Mouse (Mus musculus) liver, embryonic 15.5 days (tissue): ENCODE results near the gene Lrfn4. TPM values are rescaled to one million over a fixed set of nuclear protein-coding genes. Genes with fewer than 3 reads are reported as not detected.

Experiments used
- ATAC-seq: fragments of 200-750 bp; cut with Nextera tagmentation; 2 replicates; pipeline ENCODE4 v1.8.0; 2017; ENCODE audit warnings: moderate number of reproducible peaks, mild to moderate bottlenecking, moderate library complexity; ENCODE audit not compliant: insufficient read depth
- H3K27ac ChIP-seq: fragments of 300-500 bp; sonication (generic); replicated peaks from 2 replicates; pipeline ENCODE4 v1.5.1; 2015; ENCODE audit warnings: mild to moderate bottlenecking, inconsistent platforms
- H3K27me3 ChIP-seq: fragments of 300-500 bp; sonication (generic); 2 replicates; pipeline ENCODE4 v1.6.1; 2015; ENCODE audit warnings: mild to moderate bottlenecking, inconsistent platforms
- H3K36me3 ChIP-seq: fragments of 300-500 bp; sonication (generic); replicated peaks from 2 replicates; pipeline ENCODE4 v1.6.1; 2015; ENCODE audit warnings: moderate library complexity, mild to moderate bottlenecking, inconsistent platforms
- H3K4me1 ChIP-seq: fragments of 300-500 bp; sonication (generic); replicated peaks from 2 replicates; pipeline ENCODE4 v1.6.1; 2015; ENCODE audit warnings: inconsistent platforms
- H3K4me2 ChIP-seq: fragments of 300-500 bp; sonication (generic); 2 replicates; pipeline ENCODE4 v1.6.1; 2015; ENCODE audit warnings: moderate library complexity, mild to moderate bottlenecking, inconsistent platforms
- H3K4me3 ChIP-seq: fragments of 300-500 bp; sonication (generic); replicated peaks from 2 replicates; pipeline ENCODE4 v1.5.1; 2015; ENCODE audit warnings: mild to moderate bottlenecking, inconsistent platforms
- H3K9ac ChIP-seq: fragments of 300-500 bp; sonication (generic); 2 replicates; pipeline ENCODE4 v1.6.1; 2015; ENCODE audit warnings: moderate library complexity, mild to moderate bottlenecking, inconsistent platforms
- H3K9me3 ChIP-seq: fragments of 300-500 bp; sonication (generic); replicated peaks from 2 replicates; pipeline ENCODE4 v1.6.1; 2016; ENCODE audit warnings: inconsistent platforms
- WGBS: fragments of 180-500 bp; shearing (Covaris S2); methylation state at CpG from one replicate; pipeline ENCODE4 v1.1.7; 2015; ENCODE audit warnings: mixed read lengths; ENCODE audit not compliant: insufficient replicate concordance; 5-methylcytosine and 5-hydroxymethylcytosine counted together
- polyA plus RNA-seq: library from polyadenylated mRNA; unstranded; fragments of >200 nt; fragmentation: Nextera tagmentation; extraction: Ambion mirVana; gene quantifications from 2 replicates; pipeline ENCODE4 v1.2.1, GENCODE M21; 2015

Lrfn4 gene
- polyA plus RNA-seq, result 0.43 and 0.46 TPM in 2 replicates

- H3K27me3 ChIP-seq, result peaks cover 44% of the 10 kb centered on the region
- no peak within 1 kb of the TSS for H3K27ac ChIP-seq
- peak within 1 kb of the TSS; percentile 62 for H3K4me3 ChIP-seq
- no peaks in the 10 kb centered on the region for H3K9me3 ChIP-seq
- peak; percentile 82 for ATAC-seq
- under 1% methylated on average over 87 of the region's 87 CpGs for WGBS
- peaks cover 33% of the 10 kb centered on the region for H3K4me1 ChIP-seq
- peaks cover 23% of the 10 kb centered on the region for H3K36me3 ChIP-seq
- H3K4me2 ChIP-seq, result peak within 1 kb of the TSS; percentile 92
- H3K9ac ChIP-seq, result peak within 1 kb of the TSS; percentile 55
Observed at GRCm38 (mm10) chr19:4615151-4616093, at the start of gene Lrfn4. Gene Lrfn4 (minus strand): TSS chr19:4615667.

GRCm38 (mm10) chr19:4658156-4658555 lies 42.7 kb upstream of the Lrfn4 start:
- no peak overlapping the region for H3K9ac ChIP-seq
- H3K9me3 ChIP-seq, result no peaks in the 10 kb centered on the region
- ATAC-seq, result no peak

GRCm38 (mm10) chr19:4646917-4647492 lies 31.5 kb upstream of the Lrfn4 start:
- Histone ChIP-seq H3K4me1 (no peaks in the 10 kb centered on the region), H3K4me3 (no peak overlapping the region), H3K4me2 (no peak overlapping the region), H3K36me3 (no peaks in the 10 kb centered on the region), H3K27ac (no peak overlapping the region), H3K9me3 (no peaks in the 10 kb centered on the region), H3K9ac (no peak overlapping the region), H3K27me3 (0 out of 2 replicates have a peak, but pooled peaks cover 7% of the 10 kb centered on the region)
- ATAC-seq, result no peak
- WGBS, result 72% methylated on average over 11 of the region's 11 CpGs

More at GRCm38 (mm10) chr19:4658156-4658555, 42.7 kb upstream of the Lrfn4 start:
- Histone ChIP-seq H3K27me3 (no peaks in the 10 kb centered on the region), H3K36me3 (no peaks in the 10 kb centered on the region), H3K4me1 (no peaks in the 10 kb centered on the region), H3K4me3 (no peak overlapping the region), H3K4me2 (no peak overlapping the region), H3K27ac (no peak overlapping the region)
- WGBS, result 82% methylated on average over 5 of the region's 5 CpGs

DNA sequence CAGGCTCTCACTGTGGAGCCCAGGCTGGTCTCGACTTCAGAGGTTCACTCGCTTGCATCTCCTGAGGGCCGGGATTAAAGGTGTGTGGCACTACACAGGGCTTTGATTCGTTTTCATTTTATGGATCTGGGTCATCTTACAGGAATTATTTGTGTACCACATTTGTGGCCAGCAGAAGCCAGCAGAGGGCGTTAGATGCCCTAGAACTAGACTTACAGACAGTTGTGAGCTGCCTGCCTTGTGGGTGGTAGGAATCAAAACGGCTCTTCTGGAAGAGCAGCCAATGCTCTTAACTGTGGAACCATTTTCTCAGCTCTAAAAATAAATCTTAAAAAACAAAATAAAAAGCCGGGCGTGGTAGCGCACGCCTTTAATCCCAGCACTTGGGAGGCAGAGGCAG lies 28.8 kb upstream of the Lrfn4 start:
- Histone ChIP-seq H3K4me3 (no peak overlapping the region), H3K4me2 (no peak overlapping the region), H3K27ac (no peak overlapping the region), H3K9ac (no peak overlapping the region), H3K36me3 (no peaks in the 10 kb centered on the region), H3K27me3 (0 out of 2 replicates have a peak, but pooled peaks cover 7% of the 10 kb centered on the region), H3K9me3 (no peaks in the 10 kb centered on the region), H3K4me1 (no peaks in the 10 kb centered on the region)
- no peak for ATAC-seq
- 39% methylated on average over 10 of the region's 10 CpGs for whole genome bisulfite sequencing

GRCm38 (mm10) chr19:4635986-4636385 lies 20.5 kb upstream of the Lrfn4 start:
- ATAC-seq, result no peak
- H3K9me3 ChIP-seq, result no peaks in the 10 kb centered on the region
- H3K4me2 ChIP-seq, result no peak overlapping the region
- H3K27ac ChIP-seq, result no peak overlapping the region
- no peak overlapping the region for H3K4me3 ChIP-seq
- 62% methylated on average over 4 of the region's 4 CpGs for WGBS
- H3K4me1 ChIP-seq, result no peaks in the 10 kb centered on the region
- no peak overlapping the region for H3K9ac ChIP-seq
- no peaks in the 10 kb centered on the region for H3K36me3 ChIP-seq
- peaks cover 57% of the 10 kb centered on the region for H3K27me3 ChIP-seq

DNA sequence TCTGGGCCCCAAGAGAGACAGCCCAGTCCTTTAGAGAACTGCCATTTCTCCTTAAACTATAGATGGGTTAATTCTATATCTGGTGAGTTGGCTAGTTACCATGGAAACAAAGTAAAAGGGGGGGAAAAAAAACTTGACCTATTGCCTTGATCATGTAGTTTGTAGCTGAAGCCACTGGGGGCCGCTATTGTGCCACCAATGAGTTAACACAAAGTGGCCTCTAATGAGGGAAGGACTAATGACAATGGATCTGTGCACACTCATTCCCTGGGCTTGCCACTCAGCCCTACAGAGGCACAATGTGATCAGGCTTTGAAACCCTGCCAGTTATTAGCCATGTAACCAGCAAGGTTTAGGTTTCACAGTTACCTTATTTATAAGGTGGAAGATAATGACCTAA lies 13.4 kb upstream of the Lrfn4 start:
- Histone ChIP-seq H3K27ac (no peak overlapping the region), H3K4me3 (no peak overlapping the region), H3K27me3 (peaks cover 15% of the 10 kb centered on the region), H3K9ac (no peak overlapping the region), H3K36me3 (no peaks in the 10 kb centered on the region), H3K9me3 (no peaks in the 10 kb centered on the region), H3K4me2 (no peak overlapping the region), H3K4me1 (peaks cover 39% of the 10 kb centered on the region)
- no peak for ATAC-seq
- 0% methylated on average over 1 of the region's 1 CpGs for WGBS

DNA sequence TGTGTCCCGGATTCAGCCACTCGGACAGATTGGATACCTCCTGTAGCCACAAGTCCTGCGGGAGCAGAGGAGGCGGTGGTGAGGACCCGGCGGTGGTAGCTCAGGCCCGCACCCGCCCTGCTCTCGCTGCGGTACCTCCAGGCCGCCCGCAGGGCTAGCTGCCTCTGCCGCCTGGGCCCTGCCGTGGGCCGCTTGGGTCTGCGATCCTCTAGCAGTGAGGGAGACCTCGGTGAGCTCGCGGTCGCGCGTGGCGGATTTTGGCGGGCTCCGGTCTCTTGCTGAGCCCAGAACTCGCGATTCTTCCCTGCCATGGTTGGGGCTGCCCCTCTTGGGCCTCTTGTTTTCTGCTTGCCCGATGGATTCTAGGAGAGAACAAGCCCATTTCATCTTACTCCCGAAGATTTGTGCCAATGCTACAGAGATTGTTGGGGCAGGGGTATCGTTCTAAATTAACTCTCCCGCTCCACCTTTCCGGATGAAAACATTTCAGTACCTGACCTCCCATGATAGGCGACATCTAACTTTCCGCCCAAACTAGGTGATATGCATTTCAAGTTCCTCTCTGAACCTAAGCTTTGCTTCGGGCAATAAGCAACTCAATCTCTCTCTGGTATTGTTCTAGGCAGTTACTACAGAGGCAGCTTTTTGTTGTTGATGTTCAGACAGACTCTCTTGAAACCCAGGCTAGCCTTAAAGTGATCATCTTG lies 10.5 kb upstream of the Lrfn4 start:
- under 1% methylated on average over 35 of the region's 35 CpGs for WGBS
- Histone ChIP-seq H3K36me3 (peaks cover 27% of the 10 kb centered on the region), H3K4me3 (peak overlapping the region; percentile 98), H3K9ac (peak overlapping the region; percentile 96), H3K4me1 (peaks cover 39% of the 10 kb centered on the region), H3K27me3 (no peaks in the 10 kb centered on the region), H3K4me2 (peak overlapping the region; percentile 96), H3K9me3 (no peaks in the 10 kb centered on the region), H3K27ac (peak overlapping the region; percentile 89)
- ATAC-seq, result peak; percentile 67

DNA sequence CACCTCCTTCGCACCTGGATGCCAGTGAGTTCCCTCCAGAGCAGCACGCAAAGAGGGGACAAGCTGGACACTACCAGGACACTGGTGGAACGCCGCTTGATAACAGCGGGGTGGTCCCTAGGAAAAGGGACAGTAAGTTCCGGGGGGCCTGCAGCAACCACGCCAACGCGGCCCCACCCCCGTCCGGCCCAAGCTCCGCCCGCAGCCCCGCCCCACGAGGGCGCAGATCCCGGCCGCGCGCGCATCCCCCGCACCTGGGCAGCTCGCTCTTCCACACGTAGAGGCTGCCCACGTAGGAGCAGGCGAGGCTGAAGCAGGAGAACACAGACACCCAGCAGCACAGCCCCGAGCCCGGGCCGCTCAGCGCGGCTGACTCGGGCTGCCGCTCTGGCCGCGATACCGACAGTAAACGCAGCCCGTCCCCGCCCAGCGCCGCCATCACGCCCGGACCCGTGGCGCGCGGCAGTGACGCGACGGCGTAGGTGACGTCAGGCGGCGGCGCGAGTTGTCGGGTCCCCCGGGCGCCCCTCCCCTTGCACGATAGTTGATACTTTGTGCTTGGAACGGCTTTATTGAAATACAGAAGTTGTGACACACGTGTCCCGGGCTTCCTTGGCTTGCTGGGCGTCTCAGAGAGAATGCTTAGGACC lies 9.8 kb upstream of the Lrfn4 start, which contains the start of gene Rce1:
Gene Rce1, minus strand, starts transcription at position 463 of the 650 bp plus-strand sequence.
- Histone ChIP-seq H3K4me2 (peak within 1 kb of the TSS; percentile 96), H3K27me3 (no peaks in the 10 kb centered on the region), H3K9me3 (no peaks in the 10 kb centered on the region)

GRCm38 (mm10) chr19:4624406-4625178 lies 9.1 kb upstream of the Lrfn4 start:
- Histone ChIP-seq H3K4me3 (peak overlapping the region; percentile 98), H3K9ac (peak overlapping the region; percentile 96), H3K4me2 (peak overlapping the region; percentile 96), H3K36me3 (peaks cover 41% of the 10 kb centered on the region), H3K27ac (peak overlapping the region; percentile 89), H3K27me3 (no peaks in the 10 kb centered on the region), H3K4me1 (peaks cover 39% of the 10 kb centered on the region), H3K9me3 (no peaks in the 10 kb centered on the region)
- 31% methylated on average over 4 of the region's 4 CpGs for WGBS
- ATAC-seq, result no peak; the same call in 1 of the 2 replicates

More for the DNA sequence above, 9.8 kb upstream of the Lrfn4 start, which contains the start of gene Rce1:
- peak; percentile 90 for ATAC-seq
- Histone ChIP-seq H3K9ac (peak within 1 kb of the TSS; percentile 96), H3K27ac (peak within 1 kb of the TSS; percentile 89), H3K36me3 (peaks cover 34% of the 10 kb centered on the region), H3K4me3 (peak within 1 kb of the TSS; percentile 98), H3K4me1 (peaks cover 39% of the 10 kb centered on the region)
- WGBS, result 0% methylated on average over 64 of the region's 64 CpGs

- H3K9ac ChIP-seq, result no peak overlapping the region
- ATAC-seq, result no peak
- H3K36me3 ChIP-seq, result peaks cover 47% of the 10 kb centered on the region
- H3K27me3 ChIP-seq, result no peaks in the 10 kb centered on the region
- H3K4me1 ChIP-seq, result peaks cover 39% of the 10 kb centered on the region
- peak overlapping the region; percentile 89; the same call in 1 of the 2 replicates for H3K27ac ChIP-seq
- WGBS, result 82% methylated on average over 12 of the region's 12 CpGs
- no peaks in the 10 kb centered on the region for H3K9me3 ChIP-seq
- peak overlapping the region; percentile 96 for H3K4me2 ChIP-seq
- no peak overlapping the region; the same call in 1 of the 2 replicates for H3K4me3 ChIP-seq
Observed at GRCm38 (mm10) chr19:4624006-4624405, 8.5 kb upstream of the Lrfn4 start.
